ENCODE assay signal across 26 mouse cellular contexts in the genomic region with DNA sequence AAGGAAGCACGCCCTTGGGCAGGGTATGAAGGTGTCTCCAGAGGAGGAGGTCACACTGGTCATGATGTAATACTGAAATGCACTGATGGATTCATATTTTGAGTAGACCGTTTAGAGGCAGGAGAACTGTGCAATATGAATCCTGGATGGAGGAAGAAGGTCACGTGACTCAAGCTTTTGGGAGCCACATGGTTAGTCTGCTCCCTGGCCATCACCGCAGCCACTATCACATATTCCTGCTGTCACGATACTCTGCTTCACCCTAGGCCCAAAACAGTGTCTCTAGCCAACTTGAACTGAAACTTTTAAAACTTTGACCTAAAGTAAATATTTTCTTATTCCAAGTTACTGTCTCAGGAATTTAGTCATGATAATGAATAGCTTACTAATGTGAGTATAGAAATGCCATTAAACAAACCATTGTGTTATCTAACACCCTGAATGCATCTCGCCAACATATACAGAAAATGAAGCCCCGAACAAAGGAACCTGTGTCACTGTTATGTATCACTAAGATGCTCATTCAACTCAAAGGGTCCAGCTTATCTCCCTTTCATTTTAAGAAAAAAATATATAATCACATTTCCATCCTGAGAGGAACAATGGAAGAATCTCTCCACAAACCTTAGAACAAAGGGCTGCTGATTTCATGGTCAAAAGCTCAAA.
DNase-seq lines count a peak whose midpoint lies in the region; ATAC-seq and TF ChIP-seq lines count a peak whose summit lies in the region.
"Had no signal": no experiment of that assay in that cellular context is flagged by ENCODE, and none has a peak within 500 bp of the region (broad histone marks: within the 10 kb centered on the region; RNA-seq: fewer than 3 reads in every experiment).

No protein-coding gene starts in this region.

- H3K4me3 ChIP-seq in forebrain, embryonic 12.5 days (replicated peaks): no peak overlapping the region
- H3K4me3 ChIP-seq in forebrain, postnatal 0 days (ENCODE audit: low read depth, low read length): no peak overlapping the region
- H3K4me3 ChIP-seq in heart, postnatal 0 days (ENCODE audit: low read depth, low read length): no peak overlapping the region
- H3K4me3 ChIP-seq in heart, adult 2 months: no peak overlapping the region
- no peak overlapping the region for H3K4me3 ChIP-seq in kidney, embryonic 16.5 days (ENCODE audit: low read length)
- no peak overlapping the region for H3K4me3 ChIP-seq in stomach, embryonic 15.5 days (replicated peaks)
- H3K4me3 ChIP-seq in layer of hippocampus, adult 2 months: no peak overlapping the region
- H3K4me3 ChIP-seq: erythroblast, embryonic 14.5 days; liver, embryonic 12.5 days; midbrain, embryonic 10.5 days; midbrain, embryonic 15.5 days had no signal

- WGBS in forebrain, embryonic 12.5 days: 90% methylated on average over 7 of the region's 7 CpGs
- WGBS in forebrain, postnatal 0 days: 90% methylated on average over 7 of the region's 7 CpGs
- WGBS in heart, postnatal 0 days: 68% methylated on average over 7 of the region's 7 CpGs
- WGBS in heart, adult 2 months: 71% methylated on average over 7 of the region's 7 CpGs
- WGBS in kidney, embryonic 16.5 days: 58% methylated on average over 7 of the region's 7 CpGs
- WGBS in stomach, embryonic 15.5 days: 62% methylated on average over 7 of the region's 7 CpGs

- peaks cover 11% of the 10 kb centered on the region for H3K4me1 ChIP-seq in forebrain, embryonic 12.5 days
- no peaks in the 10 kb centered on the region for H3K4me1 ChIP-seq in forebrain, postnatal 0 days (ENCODE audit: insufficient read depth)
- H3K4me1 ChIP-seq in heart, postnatal 0 days (ENCODE audit: control insufficient read depth, insufficient read depth): peaks cover 43% of the 10 kb centered on the region
- peaks cover 7% of the 10 kb centered on the region for H3K4me1 ChIP-seq in heart, adult 2 months (ENCODE audit: control insufficient read depth, insufficient read depth, low read length)
- H3K4me1 ChIP-seq in kidney, embryonic 16.5 days (ENCODE audit: insufficient read depth, low read length): peaks cover 20% of the 10 kb centered on the region
- H3K4me1 ChIP-seq in stomach, embryonic 15.5 days: peaks cover 15% of the 10 kb centered on the region; the same call in 1 of the 2 replicates
- H3K4me1 ChIP-seq: midbrain, embryonic 15.5 days had no signal

- H3K27me3 ChIP-seq in forebrain, embryonic 12.5 days: no peaks in the 10 kb centered on the region
- no peaks in the 10 kb centered on the region for H3K27me3 ChIP-seq in forebrain, postnatal 0 days (ENCODE audit: insufficient read depth, low read length)
- H3K27me3 ChIP-seq in heart, postnatal 0 days (ENCODE audit: control insufficient read depth, insufficient read depth, low read length): no peaks in the 10 kb centered on the region
- H3K27me3 ChIP-seq in heart, adult 2 months (ENCODE audit: control insufficient read depth, insufficient read depth, low read length): no peaks in the 10 kb centered on the region
- H3K27me3 ChIP-seq in kidney, embryonic 16.5 days (ENCODE audit: insufficient read depth, low read length): no peaks in the 10 kb centered on the region
- no peaks in the 10 kb centered on the region for H3K27me3 ChIP-seq in stomach, embryonic 15.5 days (replicated peaks)
- H3K27me3 ChIP-seq: CH12.LX; midbrain, embryonic 15.5 days had no signal

- TF ChIP-seq CTCF in forebrain, postnatal 0 days (IDR thresholded peaks at IDR 0.05; ENCODE audit: low read depth): no peak
- no peak for TF ChIP-seq CTCF in heart, postnatal 0 days (IDR thresholded peaks at IDR 0.05; ENCODE audit: low read depth)
- no peak for TF ChIP-seq CTCF in heart, adult 2 months (IDR thresholded peaks at IDR 0.05)
- TF ChIP-seq CTCF in layer of hippocampus, adult 2 months (conservative IDR thresholded peaks at IDR 0.05): no peak

- no peak overlapping the region for H3K9ac ChIP-seq in forebrain, embryonic 12.5 days
- H3K9ac ChIP-seq in forebrain, postnatal 0 days: no peak overlapping the region
- H3K9ac ChIP-seq in heart, postnatal 0 days (replicated peaks; ENCODE audit: low read depth, low read length): no peak overlapping the region
- H3K9ac ChIP-seq in heart, adult 2 months (ENCODE audit: low read depth, low read length): no peak overlapping the region
- H3K9ac ChIP-seq in kidney, embryonic 16.5 days (replicated peaks; ENCODE audit: low read length): no peak overlapping the region
- no peak overlapping the region for H3K9ac ChIP-seq in stomach, embryonic 15.5 days
- H3K9ac ChIP-seq: hindbrain, embryonic 14.5 days; liver, embryonic 12.5 days; liver, postnatal 0 days; midbrain, embryonic 15.5 days had no signal

- intact Hi-C loops in heart, adult 2 months (cut with DNase I): no loop called here

- no peak for TF ChIP-seq EP300 in heart, postnatal 0 days (IDR thresholded peaks at IDR 0.05; ENCODE audit: low read depth)
- no peak for TF ChIP-seq EP300 in heart, adult 2 months (IDR thresholded peaks at IDR 0.05; ENCODE audit: insufficient read depth, low read depth, low read length)

- no peaks in the 10 kb centered on the region for H3K36me3 ChIP-seq in forebrain, embryonic 12.5 days (replicated peaks)
- no peaks in the 10 kb centered on the region for H3K36me3 ChIP-seq in forebrain, postnatal 0 days (ENCODE audit: insufficient read depth)
- H3K36me3 ChIP-seq in heart, postnatal 0 days (replicated peaks; ENCODE audit: control insufficient read depth, insufficient read depth, low read length): no peaks in the 10 kb centered on the region
- H3K36me3 ChIP-seq in heart, adult 2 months (ENCODE audit: control insufficient read depth, insufficient read depth, low read length): peaks cover 5% of the 10 kb centered on the region
- no peaks in the 10 kb centered on the region for H3K36me3 ChIP-seq in kidney, embryonic 16.5 days (ENCODE audit: insufficient read depth, low read length)
- no peaks in the 10 kb centered on the region for H3K36me3 ChIP-seq in stomach, embryonic 15.5 days
- H3K36me3 ChIP-seq: liver, embryonic 12.5 days; midbrain, embryonic 10.5 days; midbrain, embryonic 15.5 days had no signal

- ATAC-seq in forebrain, embryonic 12.5 days (ENCODE audit: low FRiP score): no peak
- ATAC-seq in forebrain, postnatal 0 days: no peak
- 0 out of 2 replicates have a peak, but pooled peaks have one; percentile 27 for ATAC-seq in heart, postnatal 0 days (ENCODE audit: insufficient read depth, low read depth)
- ATAC-seq in kidney, embryonic 16.5 days (ENCODE audit: low FRiP score, low TSS enrichment): no peak; the same call in 1 of the 2 replicates
- ATAC-seq in stomach, embryonic 15.5 days (ENCODE audit: insufficient read depth, low FRiP score, low read depth): no peak
- ATAC-seq: activated CD4-positive, CD25-positive, alpha-beta regulatory T cell, adult 4 months; liver, embryonic 12.5 days; liver, postnatal 0 days; midbrain, embryonic 15.5 days had no signal

- H3K4me2 ChIP-seq in forebrain, embryonic 12.5 days: no peak overlapping the region
- H3K4me2 ChIP-seq in forebrain, postnatal 0 days (ENCODE audit: low read depth): no peak overlapping the region
- no peak overlapping the region for H3K4me2 ChIP-seq in heart, postnatal 0 days (ENCODE audit: low read depth, low read length)
- H3K4me2 ChIP-seq in kidney, embryonic 16.5 days (replicated peaks; ENCODE audit: low read depth, low read length): peak overlapping the region; percentile 30; the same call in 1 of the 2 replicates
- H3K4me2 ChIP-seq in stomach, embryonic 15.5 days: no peak overlapping the region
- H3K4me2 ChIP-seq: heart, embryonic 11.5 days; hindbrain, embryonic 14.5 days; liver, embryonic 12.5 days; midbrain, embryonic 15.5 days had no signal

- H3K27ac ChIP-seq in forebrain, embryonic 12.5 days: 0 out of 2 replicates have a peak overlapping the region, but pooled peaks have one; percentile 25
- H3K27ac ChIP-seq in forebrain, postnatal 0 days (ENCODE audit: low read depth, low read length): no peak overlapping the region
- 0 out of 2 replicates have a peak overlapping the region, but pooled peaks have one; percentile 3 for H3K27ac ChIP-seq in heart, postnatal 0 days (ENCODE audit: low read depth)
- no peak overlapping the region for H3K27ac ChIP-seq in heart, adult 2 months
- H3K27ac ChIP-seq in kidney, embryonic 16.5 days (ENCODE audit: low read length): peak overlapping the region; percentile 71
- H3K27ac ChIP-seq in stomach, embryonic 15.5 days: peak overlapping the region; percentile 80; the same call in 1 of the 2 replicates
- H3K27ac ChIP-seq in layer of hippocampus, adult 2 months: no peak overlapping the region
- H3K27ac ChIP-seq: hindbrain, embryonic 14.5 days; liver, embryonic 12.5 days; midbrain, embryonic 10.5 days; midbrain, embryonic 15.5 days had no signal

- no peaks in the 10 kb centered on the region for H3K9me3 ChIP-seq in forebrain, embryonic 12.5 days
- H3K9me3 ChIP-seq in forebrain, postnatal 0 days (ENCODE audit: low read length): no peaks in the 10 kb centered on the region
- H3K9me3 ChIP-seq in heart, postnatal 0 days (replicated peaks; ENCODE audit: control insufficient read depth, low read length): no peaks in the 10 kb centered on the region
- no peaks in the 10 kb centered on the region for H3K9me3 ChIP-seq in kidney, embryonic 16.5 days (ENCODE audit: low read length)
- H3K9me3 ChIP-seq in stomach, embryonic 15.5 days: no peaks in the 10 kb centered on the region
- H3K9me3 ChIP-seq: liver, embryonic 12.5 days; midbrain, embryonic 10.5 days; midbrain, embryonic 15.5 days had no signal

- H3K79me2 ChIP-seq in heart, adult 2 months (replicated peaks; ENCODE audit: control insufficient read depth, insufficient read depth, low read length): no peaks in the 10 kb centered on the region; the same call in 1 of the 2 replicates

- DNase-seq in forebrain, postnatal 0 days: no peak
- peak; percentile 23 for DNase-seq in heart, postnatal 0 days (ENCODE audit: low spot score)
- no peak for DNase-seq in heart, adult 2 months
- DNase-seq in kidney, postnatal 25 days: no peak
- no peak for DNase-seq in layer of hippocampus, adult 2 months (ENCODE audit: low spot score in 2 of 2)
- DNase-seq: adrenal gland, adult 2 months; adrenal gland, postnatal 36 days; cerebellum, adult 18-20 months; gastrocnemius, postnatal 10 days; layer of hippocampus, postnatal 36 days; liver, postnatal 0 days; lung, postnatal 14 days; right cerebral cortex, postnatal 25 days; thymus, adult 2 months; thymus, postnatal 36 days had no signal

- no peak for TF ChIP-seq POLR2A in heart, adult 2 months (IDR thresholded peaks at IDR 0.05; ENCODE audit: insufficient read depth, low read depth, low read length)

Comparison
In these comparisons a context has a peak if more than half of its experiments do, and no peak if none do; other contexts are left out.
1. H3K27ac ChIP-seq: peak in forebrain, embryonic 12.5 days (single experiment), heart, postnatal 0 days (single experiment), kidney, embryonic 16.5 days (single experiment) and stomach, embryonic 15.5 days (single experiment); none in forebrain, postnatal 0 days (single experiment), heart, adult 2 months (single experiment) and layer of hippocampus, adult 2 months (single experiment).